Mouse (Mus musculus) limb, embryonic 12.5 days (tissue): ENCODE data around the gene Pcdh15. TPM values are rescaled to one million over a fixed set of nuclear protein-coding genes. Genes with fewer than 3 reads are reported as not detected.

ENCODE experiments used
- ATAC-seq: fragments of 200-750 bp; cut with Nextera tagmentation; 2 replicates; pipeline ENCODE4 v1.8.0; 2017; ENCODE audit warnings: low read depth, moderate TSS enrichment; ENCODE audit not compliant: insufficient number of reproducible peaks, insufficient read depth, low FRiP score, low TSS enrichment
- H3K27ac ChIP-seq: fragments of 300-500 bp; sonication (generic); 2 replicates; pipeline ENCODE4 v1.5.1; 2016; ENCODE audit warnings: mild to moderate bottlenecking, moderate library complexity
- H3K27me3 ChIP-seq: fragments of 300-500 bp; sonication (generic); 2 replicates; pipeline ENCODE4 v1.6.1; 2016; ENCODE audit warnings: mild to moderate bottlenecking, moderate library complexity
- H3K36me3 ChIP-seq: fragments of 300-500 bp; sonication (generic); 2 replicates; pipeline ENCODE4 v1.6.1; 2016; ENCODE audit warnings: mild to moderate bottlenecking, moderate library complexity
- H3K4me1 ChIP-seq: fragments of 300-500 bp; sonication (generic); replicated peaks from 2 replicates; pipeline ENCODE4 v1.6.1; 2016
- H3K4me2 ChIP-seq: fragments of 300-500 bp; sonication (generic); 2 replicates; pipeline ENCODE4 v1.6.1; 2016; ENCODE audit warnings: mild to moderate bottlenecking, moderate library complexity
- H3K4me3 ChIP-seq: fragments of 300-500 bp; sonication (generic); replicated peaks from 2 replicates; pipeline ENCODE4 v1.5.1; 2016; ENCODE audit warnings: mild to moderate bottlenecking
- H3K9ac ChIP-seq: fragments of 300-500 bp; sonication (generic); replicated peaks from 2 replicates; pipeline ENCODE4 v1.6.1; 2016; ENCODE audit warnings: mild to moderate bottlenecking, moderate library complexity
- H3K9me3 ChIP-seq: fragments of 300-500 bp; sonication (generic); 2 replicates; pipeline ENCODE4 v1.6.1; 2016; ENCODE audit warnings: mild to moderate bottlenecking, moderate library complexity
- WGBS: fragments of 180-500 bp; shearing (Covaris S2); methylation state at CpG from one replicate; pipeline ENCODE4 v1.1.7; 2016; 5-methylcytosine and 5-hydroxymethylcytosine counted together
- polyA plus RNA-seq: library from polyadenylated mRNA; unstranded; fragments of >200 nt; fragmentation: Nextera tagmentation; extraction: Ambion mirVana; gene quantifications from 2 replicates; pipeline ENCODE4 v1.2.1, GENCODE M21; 2016

The Pcdh15 gene
- polyA plus RNA-seq, 1 experiment from 2014 or later: 2.6 TPM

DNA sequence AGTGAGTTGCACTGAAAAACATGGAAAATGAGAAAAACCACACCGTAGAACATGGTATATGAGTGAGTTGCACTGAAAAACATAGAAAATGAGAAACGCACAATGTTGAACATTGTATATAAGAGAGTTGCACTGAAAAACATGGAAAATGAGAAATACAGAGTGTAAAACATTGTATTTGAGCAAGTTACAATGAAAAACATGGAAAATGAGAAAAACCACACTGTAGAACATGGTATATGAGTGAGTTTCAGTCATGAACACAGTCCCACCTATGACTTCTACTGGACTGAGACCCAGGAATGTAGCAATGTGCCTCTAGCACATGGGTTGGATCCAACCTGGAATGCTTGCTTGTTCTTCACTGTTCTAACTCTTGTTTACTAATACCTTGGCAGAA lies 279.9 kb downstream of the Pcdh15 start:
- 76% methylated on average over 2 of the region's 2 CpGs for WGBS
- Histone ChIP-seq H3K9me3 (no peaks in the 10 kb centered on the region), H3K27me3 (no peaks in the 10 kb centered on the region), H3K9ac (no peak overlapping the region), H3K27ac (no peak overlapping the region), H3K36me3 (no peaks in the 10 kb centered on the region), H3K4me1 (no peaks in the 10 kb centered on the region), H3K4me2 (no peak overlapping the region), H3K4me3 (no peak overlapping the region)
- ATAC-seq: no peak

DNA sequence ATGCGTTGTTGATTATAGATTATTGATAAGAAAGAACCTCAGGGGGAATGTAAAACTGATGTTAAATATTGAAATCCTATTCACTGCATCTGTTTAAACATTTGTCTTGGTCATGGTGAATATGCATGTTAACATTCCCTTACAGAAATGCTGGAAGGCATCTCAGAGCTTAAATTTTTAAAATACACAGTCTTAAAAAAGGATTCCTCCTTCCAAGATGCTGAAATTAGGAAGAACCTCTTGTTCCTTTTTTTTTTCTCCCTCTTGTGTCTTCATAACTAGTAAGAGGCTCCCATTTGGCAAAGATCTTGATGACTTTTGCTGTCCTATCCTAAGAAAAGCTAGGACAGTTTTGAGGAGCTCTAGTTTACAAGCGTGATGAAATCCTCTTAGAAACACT lies 284.9 kb downstream of the Pcdh15 start:
- 84% methylated on average over 2 of the region's 2 CpGs for WGBS
- no peaks in the 10 kb centered on the region for H3K36me3 ChIP-seq
- H3K9me3 ChIP-seq: no peaks in the 10 kb centered on the region
- H3K4me1 ChIP-seq: no peaks in the 10 kb centered on the region
- no peak overlapping the region for H3K9ac ChIP-seq
- H3K27me3 ChIP-seq: no peaks in the 10 kb centered on the region
- H3K4me2 ChIP-seq: no peak overlapping the region
- H3K4me3 ChIP-seq: no peak overlapping the region
- H3K27ac ChIP-seq: no peak overlapping the region
- ATAC-seq: no peak

DNA sequence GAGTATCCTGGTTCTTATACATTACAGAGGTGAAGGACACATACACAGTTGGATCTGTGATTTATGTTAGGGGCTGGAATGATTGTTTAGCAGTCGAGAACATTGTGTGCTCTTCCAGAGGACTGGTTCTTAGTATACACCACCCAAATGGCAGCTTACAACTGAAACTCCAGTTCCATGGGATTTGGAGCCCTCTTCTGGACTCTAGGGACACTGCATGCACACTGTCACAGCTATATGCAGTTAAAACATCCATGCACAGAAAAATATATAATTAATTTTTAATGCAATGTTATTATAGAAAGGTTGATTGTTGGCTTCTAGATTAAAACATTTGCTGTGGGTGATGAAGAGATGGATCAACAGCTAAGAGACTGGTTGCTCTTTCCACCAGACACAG lies 301.3 kb downstream of the Pcdh15 start:
- no peaks in the 10 kb centered on the region for H3K36me3 ChIP-seq
- no peak overlapping the region for H3K4me2 ChIP-seq
- 85% methylated on average over 1 of the region's 1 CpGs for WGBS
- no peaks in the 10 kb centered on the region for H3K27me3 ChIP-seq
- no peak overlapping the region for H3K4me3 ChIP-seq
- no peak overlapping the region for H3K27ac ChIP-seq
- no peak for ATAC-seq
- H3K4me1 ChIP-seq: no peaks in the 10 kb centered on the region
- no peak overlapping the region for H3K9ac ChIP-seq
- H3K9me3 ChIP-seq: no peaks in the 10 kb centered on the region

DNA sequence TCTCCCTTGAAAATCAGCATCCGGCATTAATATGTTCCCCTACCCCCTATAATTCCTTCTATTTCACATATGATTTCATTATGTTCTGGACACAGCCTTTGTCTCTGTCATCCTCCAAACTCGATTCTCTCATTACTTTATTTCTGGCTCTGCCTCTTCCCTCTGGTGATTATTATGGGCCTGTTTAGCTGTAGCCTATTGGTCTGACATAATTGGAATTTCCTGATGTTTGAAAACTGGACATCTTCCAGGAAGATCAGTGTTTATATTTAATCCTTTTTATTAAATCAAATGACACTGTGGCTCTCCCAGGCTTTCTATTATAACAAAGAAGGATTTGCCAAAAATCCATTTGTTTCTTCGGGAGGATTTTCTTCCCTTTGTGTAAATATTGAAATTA lies 326.3 kb downstream of the Pcdh15 start:
- H3K4me1 ChIP-seq: no peaks in the 10 kb centered on the region
- no peak overlapping the region for H3K9ac ChIP-seq
- no peak overlapping the region for H3K27ac ChIP-seq
- H3K36me3 ChIP-seq: no peaks in the 10 kb centered on the region
- H3K4me2 ChIP-seq: no peak overlapping the region
- no peaks in the 10 kb centered on the region for H3K27me3 ChIP-seq
- 90% methylated on average over 3 of the region's 3 CpGs for WGBS
- H3K9me3 ChIP-seq: no peaks in the 10 kb centered on the region
- no peak overlapping the region for H3K4me3 ChIP-seq
- ATAC-seq: no peak

DNA sequence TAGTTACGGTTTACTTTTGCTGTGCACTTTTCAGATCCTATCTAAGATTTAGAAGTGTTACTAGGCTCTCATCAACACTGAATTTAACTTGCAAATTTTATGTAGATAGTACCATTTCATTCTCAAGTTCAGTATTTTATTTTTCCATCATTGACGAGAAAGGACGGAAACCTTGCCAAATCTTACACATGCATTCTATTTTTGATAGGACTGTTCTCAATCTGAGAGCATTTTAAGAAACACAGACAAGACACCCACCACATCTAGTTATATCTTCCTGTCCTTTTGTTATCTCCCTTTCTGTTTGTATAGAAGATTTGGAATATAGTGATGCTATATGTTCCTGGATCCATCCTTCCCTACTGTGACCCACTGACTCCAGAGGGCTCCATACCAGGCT lies 332.2 kb downstream of the Pcdh15 start:
- ATAC-seq: no peak
- no peaks in the 10 kb centered on the region for H3K9me3 ChIP-seq
- no peaks in the 10 kb centered on the region for H3K36me3 ChIP-seq
- H3K27me3 ChIP-seq: no peaks in the 10 kb centered on the region
- no peak overlapping the region for H3K4me2 ChIP-seq
- H3K9ac ChIP-seq: no peak overlapping the region
- H3K4me1 ChIP-seq: no peaks in the 10 kb centered on the region
- 90% methylated on average over 3 of the region's 3 CpGs for WGBS
- no peak overlapping the region for H3K27ac ChIP-seq
- H3K4me3 ChIP-seq: no peak overlapping the region

DNA sequence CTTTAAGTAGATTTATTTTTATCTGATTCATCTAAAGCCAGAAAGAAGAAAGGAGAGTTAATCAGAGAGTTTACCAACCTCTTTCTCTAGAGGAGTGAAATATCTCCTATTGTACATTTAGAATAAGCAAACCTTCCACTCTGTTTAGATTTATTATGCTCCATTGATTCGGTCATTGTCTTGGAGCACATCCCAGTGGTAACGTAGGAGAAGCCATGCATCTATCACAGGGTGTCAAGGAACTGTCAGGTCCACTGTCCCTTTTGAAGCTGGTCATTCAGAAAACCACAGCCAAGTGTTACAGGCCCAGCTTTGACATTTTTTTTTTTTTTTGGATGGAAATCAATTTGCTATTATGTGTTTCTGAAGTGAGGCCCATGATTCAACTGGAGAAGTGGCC lies 384.9 kb downstream of the Pcdh15 start:
- Histone ChIP-seq H3K27ac (no peak overlapping the region), H3K4me2 (no peak overlapping the region), H3K4me1 (no peaks in the 10 kb centered on the region), H3K9me3 (no peaks in the 10 kb centered on the region), H3K36me3 (no peaks in the 10 kb centered on the region), H3K4me3 (no peak overlapping the region), H3K27me3 (no peaks in the 10 kb centered on the region), H3K9ac (no peak overlapping the region)
- 84% methylated on average over 2 of the region's 2 CpGs for WGBS
- no peak for ATAC-seq

DNA sequence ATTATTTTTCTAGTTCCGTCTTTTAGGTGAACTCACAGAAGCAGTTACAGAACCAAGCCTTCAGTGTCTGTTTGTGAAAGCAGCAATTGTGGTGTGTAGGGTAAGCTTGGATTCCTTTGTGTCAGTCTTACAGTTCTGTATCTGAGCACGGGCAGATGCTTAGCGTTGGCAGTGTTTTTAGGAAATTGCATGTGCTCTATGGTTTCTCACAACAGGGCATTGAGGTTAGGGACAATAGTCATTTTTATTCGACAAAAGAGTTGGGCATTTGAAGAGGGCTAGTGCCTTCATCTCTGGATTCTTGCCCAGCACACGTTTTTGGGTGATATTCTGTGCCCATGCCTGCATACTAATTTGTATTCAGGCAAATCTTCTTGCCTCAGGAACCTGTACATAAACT lies 392.5 kb downstream of the Pcdh15 start:
- Histone ChIP-seq H3K27me3 (no peaks in the 10 kb centered on the region), H3K4me2 (no peak overlapping the region), H3K27ac (no peak overlapping the region), H3K4me1 (no peaks in the 10 kb centered on the region), H3K9ac (no peak overlapping the region), H3K9me3 (no peaks in the 10 kb centered on the region), H3K36me3 (no peaks in the 10 kb centered on the region), H3K4me3 (no peak overlapping the region)
- ATAC-seq: no peak
- WGBS: 83% methylated on average over 5 of the region's 5 CpGs

DNA sequence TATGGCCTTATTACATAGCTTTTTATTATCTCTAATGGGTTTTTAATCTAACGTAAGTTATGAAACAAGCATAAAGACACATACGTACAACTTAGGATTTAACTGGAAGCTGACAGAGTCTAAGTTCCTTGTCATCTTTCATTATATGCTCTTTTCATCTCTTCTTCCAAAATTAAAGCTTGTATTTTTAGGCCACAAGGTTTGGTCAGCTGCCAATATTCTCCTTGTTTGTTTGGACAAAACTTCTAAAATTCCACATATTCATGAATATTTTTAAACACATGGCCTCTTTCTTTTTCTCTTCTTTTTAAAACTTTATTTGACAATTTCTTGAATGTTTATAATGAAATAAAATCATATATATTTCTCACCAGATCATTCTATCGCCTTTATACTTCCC lies 415.7 kb downstream of the Pcdh15 start:
- ATAC-seq: no peak
- Histone ChIP-seq H3K4me2 (no peak overlapping the region), H3K4me1 (no peaks in the 10 kb centered on the region), H3K27me3 (no peaks in the 10 kb centered on the region), H3K9ac (no peak overlapping the region), H3K36me3 (no peaks in the 10 kb centered on the region), H3K27ac (no peak overlapping the region), H3K9me3 (no peaks in the 10 kb centered on the region), H3K4me3 (no peak overlapping the region)
- WGBS: 86% methylated on average over 3 of the region's 3 CpGs

DNA sequence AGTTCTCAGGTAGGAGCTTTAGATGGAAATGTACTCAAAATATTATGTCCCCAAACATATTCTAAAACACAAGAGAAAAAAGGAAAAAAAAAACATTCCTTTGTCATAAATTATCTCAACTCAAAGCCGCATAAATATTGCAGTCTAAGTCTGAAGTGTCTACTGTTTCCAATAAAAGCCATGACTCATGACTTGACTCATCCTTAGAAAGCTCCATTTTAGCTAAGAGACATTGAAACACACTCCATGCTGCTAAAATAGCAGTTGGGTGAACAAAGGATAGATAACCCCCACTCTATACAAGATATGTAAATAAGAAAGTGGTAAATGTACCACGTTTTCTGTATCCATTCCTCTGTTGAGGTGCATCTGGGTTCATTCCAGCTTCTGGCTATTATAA lies 416.6 kb downstream of the Pcdh15 start:
- no peaks in the 10 kb centered on the region for H3K4me1 ChIP-seq
- no peaks in the 10 kb centered on the region for H3K27me3 ChIP-seq
- no peak overlapping the region for H3K4me2 ChIP-seq
- no peak overlapping the region for H3K9ac ChIP-seq
- no peaks in the 10 kb centered on the region for H3K36me3 ChIP-seq
- no peak overlapping the region for H3K4me3 ChIP-seq
- WGBS: 75% methylated on average over 2 of the region's 2 CpGs
- no peaks in the 10 kb centered on the region for H3K9me3 ChIP-seq
- ATAC-seq: no peak
- no peak overlapping the region for H3K27ac ChIP-seq

DNA sequence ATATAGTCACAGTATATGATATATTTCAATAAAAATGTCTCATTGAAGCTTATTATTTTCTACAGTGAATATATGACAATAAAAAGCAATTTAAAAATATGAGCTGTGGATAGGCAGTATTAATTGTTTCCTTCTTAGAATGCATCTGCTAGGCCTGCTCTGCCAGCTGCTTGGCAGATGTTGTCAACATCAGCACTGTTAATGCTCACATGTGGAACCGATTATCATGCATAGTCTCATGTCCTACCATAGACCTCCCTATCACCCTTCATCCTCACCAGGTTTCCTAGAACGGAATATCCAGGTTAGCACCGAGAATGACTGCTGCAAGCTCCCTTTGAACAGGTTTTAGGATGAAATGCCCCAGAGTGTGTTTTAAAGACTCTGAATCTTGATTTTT lies 420.3 kb downstream of the Pcdh15 start:
- Histone ChIP-seq H3K9ac (no peak overlapping the region), H3K4me2 (no peak overlapping the region), H3K4me1 (no peaks in the 10 kb centered on the region), H3K27me3 (no peaks in the 10 kb centered on the region), H3K36me3 (no peaks in the 10 kb centered on the region), H3K4me3 (no peak overlapping the region), H3K9me3 (no peaks in the 10 kb centered on the region), H3K27ac (no peak overlapping the region)
- no peak for ATAC-seq
- WGBS: 28% methylated on average over 3 of the region's 3 CpGs

DNA sequence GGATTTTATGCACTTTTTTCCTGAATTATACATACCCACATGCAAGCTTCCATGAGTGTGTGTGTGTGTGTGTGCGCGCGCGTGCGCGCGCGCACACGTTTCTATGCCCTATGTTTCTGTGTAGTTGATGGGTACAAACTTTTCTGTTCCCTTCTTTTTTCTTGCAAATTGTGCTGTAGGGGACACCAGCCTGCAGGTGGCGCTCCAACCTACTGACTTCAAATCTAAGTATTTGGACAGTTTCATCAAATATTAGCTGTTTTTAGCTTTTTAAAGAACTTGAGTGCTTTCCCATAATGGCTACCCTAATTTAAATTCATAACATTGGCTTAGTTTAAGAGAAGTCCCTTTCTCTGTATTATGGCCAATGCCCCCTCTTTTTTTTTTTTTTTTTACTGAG lies 453.7 kb downstream of the Pcdh15 start:
- H3K27me3 ChIP-seq: no peaks in the 10 kb centered on the region
- WGBS: 93% methylated on average over 10 of the region's 10 CpGs
- H3K36me3 ChIP-seq: no peaks in the 10 kb centered on the region
- H3K4me2 ChIP-seq: no peak overlapping the region
- no peak overlapping the region for H3K4me3 ChIP-seq
- H3K9ac ChIP-seq: no peak overlapping the region
- no peaks in the 10 kb centered on the region for H3K9me3 ChIP-seq
- no peak for ATAC-seq
- H3K27ac ChIP-seq: no peak overlapping the region
- no peaks in the 10 kb centered on the region for H3K4me1 ChIP-seq

DNA sequence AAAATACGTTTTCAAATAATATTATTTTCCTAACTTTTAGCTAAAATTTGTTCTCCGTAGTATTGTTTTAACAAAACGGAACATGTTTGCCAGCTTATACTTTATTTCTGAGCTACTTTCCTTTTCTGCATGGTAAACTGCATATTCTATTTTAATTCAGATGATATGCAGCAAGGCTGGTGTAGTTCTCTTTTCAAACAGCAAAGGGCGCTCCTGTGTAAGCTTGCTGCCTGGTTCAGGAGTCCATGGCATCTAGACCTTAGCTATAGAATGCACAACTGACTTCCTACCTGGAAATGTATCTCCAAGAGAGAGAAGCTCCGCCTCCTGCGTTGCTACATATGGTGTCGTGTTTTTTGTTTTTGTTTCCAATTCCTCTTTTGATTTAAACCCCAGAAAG lies 465.1 kb downstream of the Pcdh15 start:
- H3K27ac ChIP-seq: no peak overlapping the region
- ATAC-seq: no peak
- H3K9me3 ChIP-seq: no peaks in the 10 kb centered on the region
- no peaks in the 10 kb centered on the region for H3K4me1 ChIP-seq
- 68% methylated on average over 7 of the region's 7 CpGs for WGBS
- no peak overlapping the region for H3K4me2 ChIP-seq
- H3K27me3 ChIP-seq: no peaks in the 10 kb centered on the region
- no peaks in the 10 kb centered on the region for H3K36me3 ChIP-seq
- H3K9ac ChIP-seq: no peak overlapping the region
- no peak overlapping the region for H3K4me3 ChIP-seq
